Mouse (Mus musculus): ENCODE measurements around the gene Pitpnm1. TPM values are rescaled to one million over a fixed set of nuclear protein-coding genes. Genes with fewer than 3 reads are reported as not detected.

The Pitpnm1 gene
- 116 and 152 TPM in 2 replicates for polyA plus RNA-seq (2012; ENCODE audit: low replicate concordance)

GRCm38 (mm10) chr19:4099837-4100717 is at the start of gene Pitpnm1:
Gene Pitpnm1 (plus strand): TSS chr19:4099998.

GRCm38 (mm10) chr19:4059069-4059740 is 40.6 kb upstream of the Pitpnm1 start, which contains the start of gene Gstp3:
Gene Gstp3 (minus strand): TSS chr19:4059569.

DNA sequence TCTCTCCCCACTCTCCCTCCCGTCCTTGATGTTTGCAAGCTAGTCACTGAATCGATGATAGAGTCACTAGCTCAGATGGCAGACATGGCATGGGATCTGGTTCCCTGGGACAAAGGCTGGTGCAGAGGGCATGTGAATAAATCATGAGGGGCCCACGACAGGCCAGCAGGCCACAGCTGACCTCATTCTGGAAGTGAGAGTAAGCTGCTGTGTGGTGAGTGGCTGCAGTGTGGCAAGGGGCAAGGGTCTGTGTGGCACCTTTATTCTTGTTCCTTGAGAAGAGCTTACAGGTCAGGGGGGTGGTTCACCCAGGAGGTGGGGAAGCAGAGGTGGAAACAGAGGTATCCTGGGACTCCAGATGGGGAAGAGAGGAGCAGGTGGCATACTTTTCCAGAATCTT is 18.4 kb upstream of the Pitpnm1 start, which contains the start of gene Cabp2:
Gene Cabp2 (plus strand): TSS at position 185 of the 400 bp plus-strand sequence.

GRCm38 (mm10) chr19:4096642-4097440 is 3.0 kb upstream of the Pitpnm1 start, which contains the start of gene Cdk2ap2:
Gene Cdk2ap2 (plus strand): TSS chr19:4097182.

DNA sequence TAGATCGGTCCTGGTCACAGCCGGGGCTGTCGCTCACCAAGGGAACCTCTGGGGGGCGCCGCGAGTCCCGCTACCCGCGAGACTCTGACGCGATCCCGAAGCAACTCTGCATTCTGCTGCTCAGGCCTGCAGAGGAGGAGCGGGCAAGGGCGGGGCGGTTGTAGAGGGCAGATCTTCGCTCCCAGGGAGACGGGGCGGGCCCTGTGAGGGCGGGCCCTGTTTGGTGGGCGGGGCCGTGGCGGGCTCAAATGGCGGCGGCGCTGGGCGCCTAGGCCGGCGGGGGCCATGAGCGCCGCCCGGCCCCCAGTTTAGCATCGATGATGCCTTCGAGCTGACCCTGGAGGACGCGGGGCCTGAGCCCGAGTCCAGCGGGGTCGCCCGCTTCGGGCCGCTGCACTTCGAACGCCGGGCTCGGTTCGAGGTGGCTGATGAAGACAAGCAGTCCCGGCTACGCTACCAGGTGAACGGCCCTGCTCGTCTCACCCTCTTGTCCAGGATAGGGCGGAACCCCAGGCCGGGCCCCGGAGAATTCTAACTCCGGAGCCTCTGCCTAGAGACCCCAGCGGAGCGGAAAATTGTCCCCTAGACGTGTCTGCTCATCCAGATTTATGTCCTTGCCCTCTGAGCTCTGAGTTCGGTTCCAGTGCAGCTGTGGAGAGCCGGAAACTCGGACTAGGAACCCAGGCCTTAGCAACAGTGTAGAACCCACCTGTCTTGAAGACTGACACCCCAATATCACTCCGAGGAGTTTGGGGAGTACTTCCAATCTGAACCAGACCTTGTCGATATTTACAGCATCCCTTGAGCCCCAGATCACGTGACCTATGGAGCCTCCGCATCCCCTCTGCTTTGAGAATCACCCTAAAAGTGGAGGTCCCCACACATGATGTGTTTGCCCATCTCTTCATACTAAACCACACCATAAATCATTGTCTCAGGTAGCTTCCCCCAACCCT is 26.2 kb downstream of the Pitpnm1 start, which contains the start of gene Aip:
Gene Aip (minus strand): TSS at position 118 of the 956 bp plus-strand sequence.

GRCm38 (mm10) chr19:4139446-4139845 is 39.6 kb downstream of the Pitpnm1 start, which contains the start of gene Gpr152:
Gene Gpr152 (plus strand): TSS chr19:4139787.

GRCm38 (mm10) chr19:4143759-4144268 is 44.0 kb downstream of the Pitpnm1 start, which contains the start of gene Cabp4:
Gene Cabp4 (minus strand): TSS chr19:4144033.

GRCm38 (mm10) chr19:4148491-4148806 is 48.7 kb downstream of the Pitpnm1 start, which contains the start of gene Coro1b:
Gene Coro1b (plus strand): TSS chr19:4148619.

DNA sequence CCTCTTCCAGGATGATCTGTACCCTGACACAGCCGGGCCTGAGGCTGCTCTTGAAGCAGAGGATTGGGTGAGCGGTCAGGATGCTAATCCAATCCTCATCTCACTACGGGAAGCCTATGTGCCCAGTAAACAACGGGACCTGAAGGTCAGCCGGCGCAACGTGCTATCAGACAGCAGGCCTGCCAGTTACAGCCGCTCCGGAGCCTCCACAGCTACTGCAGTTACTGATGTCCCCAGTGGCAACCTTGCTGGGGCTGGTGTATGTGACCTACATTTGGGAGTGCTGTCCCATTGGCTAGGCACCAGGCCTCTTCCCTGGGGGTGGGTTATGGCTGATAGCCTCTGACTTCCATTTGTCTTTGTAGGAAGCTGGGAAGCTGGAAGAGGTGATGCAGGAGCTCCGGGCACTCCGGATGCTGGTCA is 53.4 kb downstream of the Pitpnm1 start, which contains the start of gene Ptprcap:
Gene Ptprcap (plus strand): TSS at position 373 of the 423 bp plus-strand sequence.

GRCm38 (mm10) chr19:4162646-4163542 is 63.1 kb downstream of the Pitpnm1 start, which contains the start of gene Rps6kb2:
Gene Rps6kb2 (minus strand): TSS chr19:4163354.

Other genes with a start within 250 kb of the Pitpnm1 start
- gene Chka, start 248.2 kb upstream of the Pitpnm1 start, polyA plus RNA-seq (2012; ENCODE audit: low replicate concordance) = 11.0 and 16.6 TPM in 2 replicates
- 75.8 and 86.6 TPM in 2 replicates for gene Tcirg1, start 192.9 kb upstream of the Pitpnm1 start, polyA plus RNA-seq (2012; ENCODE audit: low replicate concordance)
- gene Ndufs8, start 187.2 kb upstream of the Pitpnm1 start, polyA plus RNA-seq (2012; ENCODE audit: low replicate concordance) = 14.8 and 113 TPM in 2 replicates
- 3.5 and 4.9 TPM in 2 replicates for gene Aldh3b1, start 170.2 kb upstream of the Pitpnm1 start, polyA plus RNA-seq (2012; ENCODE audit: low replicate concordance)
- gene Unc93b1, start 164.8 kb upstream of the Pitpnm1 start, polyA plus RNA-seq (2012; ENCODE audit: low replicate concordance) = 122 and 124 TPM in 2 replicates
- gene Aldh3b3, start 141.4 kb upstream of the Pitpnm1 start, polyA plus RNA-seq (2012; ENCODE audit: low replicate concordance) = not detected in 2 replicates
- 0.26 and 0.83 TPM in 2 replicates for gene Aldh3b2, start 127.7 kb upstream of the Pitpnm1 start, polyA plus RNA-seq (2012; ENCODE audit: low replicate concordance)
- 4.2 and 13.1 TPM in 2 replicates for gene Acy3, start 113.4 kb upstream of the Pitpnm1 start, polyA plus RNA-seq (2012; ENCODE audit: low replicate concordance)
- gene Tbx10, start 107.2 kb upstream of the Pitpnm1 start, polyA plus RNA-seq (2012; ENCODE audit: low replicate concordance) = not detected in 2 replicates
- 18.3 and 18.7 TPM in 2 replicates for gene Nudt8, start 99.4 kb upstream of the Pitpnm1 start, polyA plus RNA-seq (2012; ENCODE audit: low replicate concordance)
- gene Gm49405, start 99.4 kb upstream of the Pitpnm1 start, polyA plus RNA-seq (2012; ENCODE audit: low replicate concordance) = 5.0 TPM in 2 replicates
- 9.6 and 25.7 TPM in 2 replicates for gene Doc2g, start 96.7 kb upstream of the Pitpnm1 start, polyA plus RNA-seq (2012; ENCODE audit: low replicate concordance)
- gene Ndufv1, start 87.2 kb upstream of the Pitpnm1 start, polyA plus RNA-seq (2012; ENCODE audit: low replicate concordance) = 116 and 238 TPM in 2 replicates
- gene Gstp1, start 62.0 kb upstream of the Pitpnm1 start, polyA plus RNA-seq (2012; ENCODE audit: low replicate concordance) = 87.4 and 343 TPM in 2 replicates
- 0.83 TPM in 1 of 2 replicates, not detected in the other for gene Gstp2, start 54.0 kb upstream of the Pitpnm1 start, polyA plus RNA-seq (2012; ENCODE audit: low replicate concordance)
- gene Gstp3, start 40.4 kb upstream of the Pitpnm1 start, polyA plus RNA-seq (2012; ENCODE audit: low replicate concordance) = 8.9 and 10.2 TPM in 2 replicates
- not detected in 2 replicates for gene Cabp2, start 18.4 kb upstream of the Pitpnm1 start, polyA plus RNA-seq (2012; ENCODE audit: low replicate concordance)
- 187 and 207 TPM in 2 replicates for gene Cdk2ap2, start 2.8 kb upstream of the Pitpnm1 start, polyA plus RNA-seq (2012; ENCODE audit: low replicate concordance)
- 140 and 201 TPM in 2 replicates for gene Aip, start 25.9 kb downstream of the Pitpnm1 start, polyA plus RNA-seq (2012; ENCODE audit: low replicate concordance)
- gene Gpr152, start 39.8 kb downstream of the Pitpnm1 start, polyA plus RNA-seq (2012; ENCODE audit: low replicate concordance) = not detected in 2 replicates
- gene Cabp4, start 44.0 kb downstream of the Pitpnm1 start, polyA plus RNA-seq (2012; ENCODE audit: low replicate concordance) = 0.80 and 4.6 TPM in 2 replicates
- gene Coro1b, start 48.6 kb downstream of the Pitpnm1 start, polyA plus RNA-seq (2012; ENCODE audit: low replicate concordance) = 68.6 and 81.7 TPM in 2 replicates
- gene Ptprcap, start 53.6 kb downstream of the Pitpnm1 start, polyA plus RNA-seq (2012; ENCODE audit: low replicate concordance) = 311 and 444 TPM in 2 replicates
- 165 and 201 TPM in 2 replicates for gene Rps6kb2, start 63.4 kb downstream of the Pitpnm1 start, polyA plus RNA-seq (2012; ENCODE audit: low replicate concordance)
- gene Carns1, start 75.5 kb downstream of the Pitpnm1 start, polyA plus RNA-seq (2012; ENCODE audit: low replicate concordance) = 2.9 and 5.8 TPM in 2 replicates
- 91.7 and 91.9 TPM in 2 replicates for gene Tbc1d10c, start 91.3 kb downstream of the Pitpnm1 start, polyA plus RNA-seq (2012; ENCODE audit: low replicate concordance)
- gene Ppp1ca, start 92.1 kb downstream of the Pitpnm1 start, polyA plus RNA-seq (2012; ENCODE audit: low replicate concordance) = 230 and 449 TPM in 2 replicates
- gene Rad9a, start 101.7 kb downstream of the Pitpnm1 start, polyA plus RNA-seq (2012; ENCODE audit: low replicate concordance) = 31.9 and 46.0 TPM in 2 replicates
- 22.4 and 34.6 TPM in 2 replicates for gene Clcf1, start 114.2 kb downstream of the Pitpnm1 start, polyA plus RNA-seq (2012; ENCODE audit: low replicate concordance)
- 2.6 and 21.1 TPM in 2 replicates for gene AC109138.7, start 114.4 kb downstream of the Pitpnm1 start, polyA plus RNA-seq (2012; ENCODE audit: low replicate concordance)
- 20.7 and 38.4 TPM in 2 replicates for gene Pold4, start 131.9 kb downstream of the Pitpnm1 start, polyA plus RNA-seq (2012; ENCODE audit: low replicate concordance)
- gene Ssh3, start 169.2 kb downstream of the Pitpnm1 start, polyA plus RNA-seq (2012; ENCODE audit: low replicate concordance) = 5.1 and 6.5 TPM in 2 replicates
- gene Ankrd13d, start 183.1 kb downstream of the Pitpnm1 start, polyA plus RNA-seq (2012; ENCODE audit: low replicate concordance) = 7.3 and 8.3 TPM in 2 replicates
- gene Grk2, start 206.2 kb downstream of the Pitpnm1 start, polyA plus RNA-seq (2012; ENCODE audit: low replicate concordance) = 462 and 498 TPM in 2 replicates